Mouse (Mus musculus) heart, embryonic 15.5 days (tissue): ENCODE measurements around the gene Atp2b1. TPM values are rescaled to one million over a fixed set of nuclear protein-coding genes. Genes with fewer than 3 reads are reported as not detected.

ENCODE experiments used
- ATAC-seq: fragments of 200-750 bp; cut with Nextera tagmentation; replicated peaks from 2 replicates; pipeline ENCODE4 v1.8.0; 2017; ENCODE audit warnings: low read depth, moderate TSS enrichment; ENCODE audit not compliant: insufficient number of reproducible peaks, insufficient read depth, low FRiP score
- H3K27ac ChIP-seq: fragments of 300-500 bp; sonication (generic); 2 replicates; pipeline ENCODE4 v1.5.1; 2015; ENCODE audit warnings: mild to moderate bottlenecking, inconsistent platforms
- H3K27me3 ChIP-seq: fragments of 300-500 bp; sonication (generic); 2 replicates; pipeline ENCODE4 v1.6.1; 2015; ENCODE audit warnings: inconsistent platforms
- H3K36me3 ChIP-seq: fragments of 300-500 bp; sonication (generic); 2 replicates; pipeline ENCODE4 v1.6.1; 2015; ENCODE audit warnings: mild to moderate bottlenecking, inconsistent platforms
- H3K4me1 ChIP-seq: fragments of 300-500 bp; sonication (generic); replicated peaks from 2 replicates; pipeline ENCODE4 v1.6.1; 2015; ENCODE audit warnings: inconsistent platforms
- H3K4me2 ChIP-seq: fragments of 300-500 bp; sonication (generic); 2 replicates; pipeline ENCODE4 v1.6.1; 2015; ENCODE audit warnings: inconsistent platforms, mild to moderate bottlenecking, moderate library complexity
- H3K4me3 ChIP-seq: fragments of 300-500 bp; sonication (generic); 2 replicates; pipeline ENCODE4 v1.5.1; 2015; ENCODE audit warnings: mild to moderate bottlenecking, inconsistent platforms
- H3K9ac ChIP-seq: fragments of 300-500 bp; sonication (generic); 2 replicates; pipeline ENCODE4 v1.6.1; 2015; ENCODE audit warnings: mild to moderate bottlenecking, inconsistent platforms
- H3K9me3 ChIP-seq: fragments of 300-500 bp; sonication (generic); replicated peaks from 2 replicates; pipeline ENCODE4 v1.6.1; 2016; ENCODE audit warnings: inconsistent platforms
- WGBS: fragments of 180-500 bp; shearing (Covaris S2); methylation state at CpG from one replicate; pipeline ENCODE4 v1.1.7; 2015; ENCODE audit warnings: mixed read lengths; 5-methylcytosine and 5-hydroxymethylcytosine counted together
- polyA plus RNA-seq: library from polyadenylated mRNA; unstranded; fragments of >200 nt; fragmentation: Nextera tagmentation; extraction: Ambion mirVana; gene quantifications from 2 replicates; pipeline ENCODE4 v1.2.1, GENCODE M21; 2015

The Atp2b1 gene
- polyA plus RNA-seq, 1 experiment from 2014 or later: 87.1 TPM

DNA sequence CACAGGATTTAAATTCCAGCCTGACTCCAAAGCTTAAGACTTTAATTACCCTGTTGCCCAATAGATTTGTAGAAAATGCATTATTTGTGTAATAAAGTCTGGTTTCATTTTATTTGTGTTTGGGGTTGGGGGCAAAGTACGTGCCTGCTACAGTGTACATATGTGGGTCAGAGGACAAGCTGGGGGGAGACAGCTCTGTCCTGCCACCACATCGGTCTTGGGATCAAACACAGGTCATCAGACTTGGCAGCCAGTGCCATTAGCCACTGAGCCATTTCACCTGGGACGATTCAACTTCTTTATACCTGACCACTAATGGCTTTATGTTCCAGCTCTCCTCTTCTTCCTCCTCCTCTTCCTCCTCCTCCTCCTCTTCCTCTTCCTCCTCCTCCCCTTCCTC lies 124.7 kb downstream of the Atp2b1 start:
- H3K36me3 ChIP-seq: no peaks in the 10 kb centered on the region
- no peak overlapping the region for H3K4me2 ChIP-seq
- no peaks in the 10 kb centered on the region for H3K9me3 ChIP-seq
- no peaks in the 10 kb centered on the region for H3K4me1 ChIP-seq
- H3K9ac ChIP-seq: no peak overlapping the region
- 81% methylated on average over 3 of the region's 3 CpGs for WGBS
- H3K4me3 ChIP-seq: no peak overlapping the region
- H3K27ac ChIP-seq: no peak overlapping the region
- ATAC-seq: no peak
- no peaks in the 10 kb centered on the region for H3K27me3 ChIP-seq

DNA sequence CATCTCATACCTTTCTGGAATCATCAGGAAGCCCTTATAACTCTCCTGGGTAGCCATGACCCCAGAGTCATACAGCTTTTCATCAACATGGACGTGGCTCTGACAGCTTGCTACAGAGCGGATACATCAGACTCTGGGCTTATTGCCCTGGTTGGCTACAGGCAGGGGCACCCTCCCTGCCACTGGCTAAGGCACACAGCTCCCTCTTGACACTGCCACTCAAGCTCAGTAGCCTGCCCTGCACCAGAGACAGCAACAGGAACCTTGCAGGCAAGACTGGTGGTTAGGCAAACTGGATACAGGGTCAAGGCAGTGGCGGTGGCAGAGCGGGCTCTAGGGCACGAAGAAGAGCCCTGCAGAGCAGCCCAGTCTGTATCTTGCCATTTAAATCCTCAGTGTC lies 126.0 kb downstream of the Atp2b1 start:
- Histone ChIP-seq H3K27ac (no peak overlapping the region), H3K9me3 (no peaks in the 10 kb centered on the region), H3K27me3 (no peaks in the 10 kb centered on the region), H3K4me2 (no peak overlapping the region), H3K36me3 (no peaks in the 10 kb centered on the region), H3K9ac (no peak overlapping the region), H3K4me1 (no peaks in the 10 kb centered on the region), H3K4me3 (no peak overlapping the region)
- 75% methylated on average over 5 of the region's 5 CpGs for WGBS
- no peak for ATAC-seq

DNA sequence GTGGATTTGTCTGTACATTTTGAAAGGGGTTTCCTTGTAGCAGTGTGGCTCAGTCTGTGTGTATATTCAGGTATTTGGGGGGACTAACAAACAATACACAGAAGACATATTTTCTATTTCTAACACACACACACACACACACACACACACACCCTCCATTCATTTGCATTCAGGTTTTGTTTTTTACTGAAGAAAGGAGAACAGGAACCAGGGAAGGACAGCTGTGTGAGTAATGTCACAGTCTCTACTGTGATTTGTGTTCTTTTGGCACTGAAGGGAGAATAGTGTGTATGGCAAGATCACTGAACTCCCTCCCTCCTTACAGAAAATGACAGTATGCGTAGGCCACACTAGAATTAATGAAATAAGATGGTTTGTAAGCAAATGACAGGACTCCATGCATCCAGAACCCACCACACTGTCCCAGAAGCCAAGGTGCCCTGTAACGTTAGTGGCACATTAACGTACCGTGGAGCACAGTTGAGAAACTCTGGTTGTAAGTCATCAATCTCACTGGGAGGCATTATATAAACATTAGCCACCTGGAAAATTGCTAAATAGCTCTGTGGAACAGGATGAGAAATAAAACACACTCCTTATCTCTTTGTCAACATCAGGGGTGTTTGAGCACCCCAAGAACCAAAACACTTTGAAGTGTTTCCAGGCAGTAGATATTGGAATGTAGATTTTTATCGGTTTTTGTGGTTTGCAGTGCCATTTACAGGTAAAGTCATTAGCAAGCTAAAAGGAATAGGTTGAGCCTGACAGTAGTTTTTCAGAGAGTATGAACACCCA lies 132.7 kb downstream of the Atp2b1 start:
- ATAC-seq: no peak
- no peak overlapping the region for H3K4me3 ChIP-seq
- no peak overlapping the region for H3K9ac ChIP-seq
- 65% methylated on average over 5 of the region's 5 CpGs for WGBS
- H3K4me2 ChIP-seq: no peak overlapping the region
- no peaks in the 10 kb centered on the region for H3K27me3 ChIP-seq
- H3K9me3 ChIP-seq: no peaks in the 10 kb centered on the region
- no peaks in the 10 kb centered on the region for H3K4me1 ChIP-seq
- no peak overlapping the region for H3K27ac ChIP-seq
- H3K36me3 ChIP-seq: no peaks in the 10 kb centered on the region

DNA sequence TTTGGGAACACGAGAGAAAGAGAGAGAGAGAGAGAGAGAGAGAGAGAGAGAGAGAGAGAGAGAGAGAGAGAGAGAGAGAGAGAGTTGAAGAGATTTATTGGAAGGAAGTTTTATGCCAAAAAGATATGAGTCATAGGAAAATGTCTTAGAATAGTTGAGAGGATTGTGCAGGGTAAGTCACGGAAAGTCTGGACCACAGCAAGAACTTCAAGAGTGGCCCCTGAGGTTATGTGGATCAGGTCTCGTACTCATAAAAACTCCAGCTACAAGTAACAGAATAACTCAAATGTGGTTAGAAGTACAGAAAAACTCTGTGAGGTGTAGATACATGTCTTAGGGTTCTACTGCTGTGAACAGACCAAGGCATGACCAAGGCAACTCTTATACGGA lies 133.3 kb downstream of the Atp2b1 start:
- WGBS: 62% methylated on average over 4 of the region's 4 CpGs
- Histone ChIP-seq H3K4me2 (no peak overlapping the region), H3K36me3 (no peaks in the 10 kb centered on the region), H3K4me1 (no peaks in the 10 kb centered on the region), H3K4me3 (no peak overlapping the region), H3K9me3 (no peaks in the 10 kb centered on the region), H3K27ac (no peak overlapping the region), H3K27me3 (no peaks in the 10 kb centered on the region), H3K9ac (no peak overlapping the region)
- ATAC-seq: no peak

DNA sequence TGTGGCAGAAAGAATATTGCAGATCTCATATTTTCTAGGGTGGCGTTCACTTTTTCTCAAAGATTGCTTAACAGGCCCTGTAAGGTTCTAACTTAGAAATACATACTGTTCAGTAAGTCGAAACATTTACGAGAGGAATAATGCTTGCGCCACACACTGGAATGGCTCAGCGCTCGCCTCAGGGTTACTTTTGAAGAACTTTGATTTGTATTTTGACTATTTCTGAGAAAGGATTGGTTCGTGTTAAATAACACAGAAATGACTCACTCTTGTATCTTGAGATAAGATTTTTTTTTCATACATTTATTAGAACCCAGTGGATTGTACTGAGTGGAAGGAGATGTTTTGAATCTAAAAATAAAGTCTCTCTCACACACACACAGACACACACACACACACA lies 135.9 kb downstream of the Atp2b1 start:
- H3K4me3 ChIP-seq: no peak overlapping the region
- no peaks in the 10 kb centered on the region for H3K27me3 ChIP-seq
- 77% methylated on average over 7 of the region's 7 CpGs for WGBS
- ATAC-seq: no peak
- no peaks in the 10 kb centered on the region for H3K9me3 ChIP-seq
- no peak overlapping the region for H3K4me2 ChIP-seq
- no peak overlapping the region for H3K27ac ChIP-seq
- no peaks in the 10 kb centered on the region for H3K4me1 ChIP-seq
- H3K36me3 ChIP-seq: no peaks in the 10 kb centered on the region
- H3K9ac ChIP-seq: no peak overlapping the region

DNA sequence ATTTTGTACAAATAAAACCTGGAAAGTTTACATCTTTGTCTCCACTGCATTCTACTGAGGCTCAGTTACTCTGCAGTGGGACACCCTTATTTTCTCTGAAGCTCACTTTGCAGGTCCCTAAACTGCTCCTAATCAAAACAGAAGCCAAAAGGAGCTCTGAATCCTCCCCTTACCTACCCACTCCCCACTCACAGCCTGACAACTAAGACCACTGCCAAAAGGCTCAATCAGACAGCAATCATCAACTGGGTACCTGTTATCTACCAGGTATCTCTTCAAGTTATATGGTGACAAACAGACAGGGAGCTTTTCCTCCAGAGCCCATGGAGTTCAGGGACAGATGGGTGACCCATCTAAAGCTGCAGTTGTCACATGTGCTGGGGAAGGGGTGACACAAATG lies 138.9 kb downstream of the Atp2b1 start:
- Histone ChIP-seq H3K4me3 (no peak overlapping the region), H3K27me3 (no peaks in the 10 kb centered on the region), H3K9me3 (no peaks in the 10 kb centered on the region), H3K36me3 (no peaks in the 10 kb centered on the region), H3K9ac (no peak overlapping the region), H3K4me2 (no peak overlapping the region), H3K4me1 (no peaks in the 10 kb centered on the region), H3K27ac (no peak overlapping the region)
- ATAC-seq: no peak

DNA sequence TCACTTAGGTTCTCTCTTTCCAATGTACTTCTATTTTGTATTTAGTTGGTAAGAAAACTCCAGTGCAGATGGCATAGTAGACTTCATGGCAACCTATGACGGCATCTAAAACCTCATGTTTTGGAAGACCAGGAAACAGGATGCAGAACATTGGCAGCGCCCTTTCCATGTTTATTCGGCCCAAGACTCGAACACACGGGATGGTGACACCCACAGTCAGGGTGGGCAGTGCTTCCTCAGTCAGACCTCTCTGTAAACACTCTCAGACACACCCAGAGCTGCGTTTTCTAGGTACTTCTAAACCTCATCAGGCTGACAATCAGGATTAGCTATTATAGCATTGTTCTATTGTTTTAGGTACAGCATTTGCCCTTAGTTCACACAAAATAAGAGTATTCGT lies 146.4 kb downstream of the Atp2b1 start:
- H3K27ac ChIP-seq: no peak overlapping the region
- WGBS: 84% methylated on average over 7 of the region's 7 CpGs
- H3K9me3 ChIP-seq: no peaks in the 10 kb centered on the region
- no peaks in the 10 kb centered on the region for H3K4me1 ChIP-seq
- H3K27me3 ChIP-seq: no peaks in the 10 kb centered on the region
- H3K4me2 ChIP-seq: no peak overlapping the region
- H3K9ac ChIP-seq: no peak overlapping the region
- H3K36me3 ChIP-seq: no peaks in the 10 kb centered on the region
- ATAC-seq: no peak
- H3K4me3 ChIP-seq: no peak overlapping the region

DNA sequence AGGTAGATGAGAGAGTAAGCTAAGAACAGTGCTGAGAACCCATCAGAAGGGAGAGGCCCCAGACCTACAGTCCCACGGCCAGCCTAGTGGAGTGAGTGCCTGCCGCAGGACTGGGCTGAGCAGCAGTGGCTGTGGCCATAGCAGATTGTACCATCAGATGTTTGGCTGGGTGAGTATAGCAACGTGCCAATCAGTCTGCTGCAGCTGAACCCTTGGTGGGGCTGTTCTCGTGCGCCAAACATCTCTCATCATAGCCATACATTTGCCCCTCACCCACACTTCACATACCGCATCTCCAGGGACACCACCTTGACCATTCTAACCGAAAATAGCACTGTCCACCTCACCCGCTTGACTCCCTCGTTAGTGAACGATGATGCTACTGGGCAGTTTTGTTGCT lies 147.2 kb downstream of the Atp2b1 start:
- 86% methylated on average over 10 of the region's 10 CpGs for WGBS
- H3K4me3 ChIP-seq: no peak overlapping the region
- H3K36me3 ChIP-seq: no peaks in the 10 kb centered on the region
- H3K4me2 ChIP-seq: no peak overlapping the region
- ATAC-seq: no peak
- H3K27ac ChIP-seq: no peak overlapping the region
- no peaks in the 10 kb centered on the region for H3K9me3 ChIP-seq
- H3K9ac ChIP-seq: no peak overlapping the region
- H3K4me1 ChIP-seq: no peaks in the 10 kb centered on the region
- no peaks in the 10 kb centered on the region for H3K27me3 ChIP-seq

DNA sequence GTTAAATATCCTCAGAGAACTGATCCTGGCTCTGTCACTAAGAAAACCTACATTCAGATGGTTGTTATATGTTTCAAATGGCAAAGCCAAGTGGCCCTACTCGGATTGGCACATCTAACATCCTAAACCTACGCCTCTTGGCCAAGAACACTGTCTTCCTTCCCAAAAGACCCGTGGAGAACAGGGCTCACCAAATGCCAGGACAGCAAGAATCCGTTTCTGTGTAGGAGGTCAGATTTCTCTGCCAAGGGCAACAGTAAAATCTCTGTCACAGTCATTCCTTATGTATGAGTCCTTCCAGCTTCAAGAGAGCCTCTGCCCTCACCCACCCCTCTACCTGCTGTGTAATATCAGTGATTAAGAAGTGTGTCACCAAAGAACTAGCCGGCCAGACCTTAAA lies 148.3 kb downstream of the Atp2b1 start:
- Histone ChIP-seq H3K4me1 (no peaks in the 10 kb centered on the region), H3K4me3 (no peak overlapping the region), H3K27me3 (no peaks in the 10 kb centered on the region), H3K27ac (no peak overlapping the region), H3K4me2 (no peak overlapping the region), H3K9ac (no peak overlapping the region), H3K36me3 (no peaks in the 10 kb centered on the region), H3K9me3 (no peaks in the 10 kb centered on the region)
- no peak for ATAC-seq
- 68% methylated on average over 5 of the region's 5 CpGs for WGBS

Other genes with a start within 250 kb of the Atp2b1 start
- 7.2 and 10.6 TPM in 2 replicates for gene Poc1b, start 192.6 kb downstream of the Atp2b1 start, polyA plus RNA-seq
- 5.5 and 7.4 TPM in 2 replicates for gene Galnt4, start 193.8 kb downstream of the Atp2b1 start, polyA plus RNA-seq
- not detected in 2 replicates for gene Phxr2, start 211.9 kb downstream of the Atp2b1 start, polyA plus RNA-seq